Mouse (Mus musculus) mammary gland, adult 2 months (tissue): ENCODE measurements around the gene Rnf145. TPM values are rescaled to one million over a fixed set of nuclear protein-coding genes. Genes with fewer than 3 reads are reported as not detected.

ENCODE experiments used
- polyA plus RNA-seq: library from polyadenylated mRNA; depleted of rRNA; stranded (reverse); fragments of >200 nt; gene quantifications from 2 replicates; pipeline ENCODE4 v1.2.3, GENCODE M21; 2012; ENCODE audit warnings: low replicate concordance; rRNA removed

Gene Rnf145
- polyA plus RNA-seq = 87.3 and 341 TPM in 2 replicates

DNA sequence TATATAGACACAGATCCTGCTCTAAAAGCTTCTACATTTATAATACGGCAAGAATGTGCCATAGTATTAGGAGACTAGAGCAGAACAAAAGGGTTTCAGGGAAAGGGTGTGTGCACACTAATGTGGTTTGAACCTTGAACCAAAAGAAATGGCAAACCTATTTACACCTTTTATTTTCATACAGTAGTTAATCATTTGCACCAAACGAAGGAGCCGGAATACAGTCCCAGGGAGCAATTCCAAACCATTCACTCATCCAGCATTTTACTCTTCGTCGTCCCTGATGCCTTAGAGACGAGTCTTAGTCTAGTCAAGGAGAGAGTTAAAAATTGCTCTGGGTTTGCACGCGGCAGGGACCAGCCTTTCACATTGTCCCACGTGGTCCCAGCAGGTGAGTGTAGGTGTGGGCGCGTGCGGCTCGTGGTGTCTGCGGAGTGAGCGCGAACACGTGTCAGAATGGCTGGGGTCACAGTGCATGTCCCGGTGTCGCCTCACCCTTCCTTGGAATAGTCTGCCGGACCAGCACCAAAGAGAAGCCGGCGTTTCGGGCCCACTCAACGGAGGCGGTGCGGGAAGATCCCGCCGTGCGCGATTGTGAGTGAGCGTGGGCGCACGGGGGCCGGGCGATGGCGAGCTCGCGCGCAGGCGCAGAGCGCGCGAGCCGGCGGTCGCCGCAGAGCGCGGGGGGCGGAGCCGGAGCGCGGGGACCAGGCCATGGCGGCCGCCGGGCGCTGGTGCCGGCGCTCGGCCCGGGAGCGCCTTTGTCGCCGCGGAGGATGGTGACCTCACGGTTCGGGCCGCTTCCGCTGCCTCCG is at the start of gene Rnf145:
Gene Rnf145, plus strand, starts transcription at position 684 of the 815 bp plus-strand sequence.

DNA sequence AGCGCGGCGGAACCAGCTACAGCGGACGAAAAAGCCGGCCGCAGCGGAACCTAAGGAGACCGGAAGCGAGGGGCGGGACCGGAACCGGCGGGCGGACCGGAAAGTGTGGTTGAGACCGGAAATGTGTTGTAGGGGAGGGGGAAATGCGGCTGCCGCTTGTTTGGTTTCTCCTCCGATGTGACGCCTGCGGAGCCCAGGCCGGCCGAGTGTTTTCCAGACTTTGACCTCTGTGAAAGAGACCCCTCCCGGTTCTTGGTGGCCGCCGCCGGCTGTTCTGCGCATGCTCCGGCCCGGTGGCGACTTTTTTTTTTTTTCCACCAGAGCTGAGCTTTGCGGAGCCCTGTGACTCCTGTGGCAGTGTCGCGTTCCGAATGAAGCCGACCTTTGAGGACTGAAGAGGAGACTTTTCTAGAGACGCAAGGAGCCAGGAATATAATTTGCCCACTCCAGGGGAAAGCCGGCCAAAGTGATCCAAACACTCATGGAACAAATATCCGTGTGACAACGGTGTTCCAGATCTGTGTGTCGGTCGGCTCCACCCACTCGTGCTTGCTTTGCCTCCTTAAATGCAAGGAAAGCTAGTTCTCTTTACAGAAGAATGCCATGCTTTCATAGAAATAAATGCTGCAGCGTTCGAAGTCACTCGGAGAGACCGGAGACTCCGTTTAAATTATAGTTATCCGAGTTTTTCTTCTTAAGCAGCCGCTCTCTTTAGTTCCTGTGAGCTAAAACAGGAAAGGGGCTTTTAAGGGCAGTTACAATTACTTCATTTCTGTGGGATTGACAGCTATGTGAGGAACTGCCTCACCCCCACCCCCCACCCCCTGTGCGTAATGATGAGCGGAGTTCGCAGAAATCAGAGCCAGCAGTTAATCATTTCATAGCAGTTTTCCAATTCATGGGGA is 48.1 kb upstream of the Rnf145 start, which contains the start of gene Ublcp1:
Gene Ublcp1, minus strand, starts transcription at position 67 of the 905 bp plus-strand sequence.

Other genes with a start within 250 kb of the Rnf145 start
- 0.59 and 0.72 TPM in 2 replicates for gene Il12b, start 118.9 kb upstream of the Rnf145 start, polyA plus RNA-seq
- 7.2 and 17.7 TPM in 2 replicates for gene Ublcp1, start 48.5 kb upstream of the Rnf145 start, polyA plus RNA-seq
- 60.6 and 76.7 TPM in 2 replicates for gene Ebf1, start 98.4 kb downstream of the Rnf145 start, polyA plus RNA-seq